23 mouse cellular contexts compared by ENCODE assay signal in genomic region chr7:96203812-96204560, GRCm38 (mm10).
"Had no signal": no experiment of that assay in that cellular context is flagged by ENCODE, and none has a peak within 500 bp of the region (broad histone marks: within the 10 kb centered on the region; RNA-seq: fewer than 3 reads in every experiment).

No protein-coding gene starts in this region.

- ATAC-seq: liver, postnatal 0 days; lung, postnatal 0 days had no signal

- H3K9ac ChIP-seq: kidney, embryonic 15.5 days; limb, embryonic 12.5 days; limb, embryonic 15.5 days; liver, embryonic 14.5 days; liver, postnatal 0 days; lung, embryonic 14.5 days; neural tube, embryonic 12.5 days; neural tube, embryonic 15.5 days had no signal

- H3K4me1 ChIP-seq: kidney, embryonic 15.5 days; limb, embryonic 12.5 days; limb, embryonic 15.5 days had no signal

- H3K4me3 ChIP-seq: kidney, embryonic 15.5 days; limb, embryonic 12.5 days; limb, embryonic 15.5 days; neural tube, embryonic 12.5 days; neural tube, embryonic 15.5 days had no signal

- H3K4me2 ChIP-seq: kidney, embryonic 15.5 days; limb, embryonic 12.5 days; limb, embryonic 15.5 days; liver, embryonic 11.5 days; lung, embryonic 14.5 days; neural tube, embryonic 12.5 days; neural tube, embryonic 15.5 days had no signal

- H3K27ac ChIP-seq: kidney, embryonic 15.5 days; limb, embryonic 12.5 days; limb, embryonic 15.5 days; liver, embryonic 14.5 days; macrophage; neural tube, embryonic 12.5 days; neural tube, embryonic 15.5 days; stomach, postnatal 0 days had no signal

- H3K36me3 ChIP-seq: kidney, embryonic 15.5 days; limb, embryonic 12.5 days; limb, embryonic 15.5 days; neural tube, embryonic 12.5 days; neural tube, embryonic 15.5 days had no signal

- H3K9me3 ChIP-seq: kidney, embryonic 15.5 days; limb, embryonic 12.5 days; limb, embryonic 15.5 days; neural tube, embryonic 12.5 days; neural tube, embryonic 15.5 days had no signal

- DNase-seq: kidney, adult 8-10 months; kidney, postnatal 10 days; kidney, postnatal 36 days; left cerebral cortex, postnatal 4 days; liver, postnatal 0 days; lung, embryonic 14.5 days; midbrain, embryonic 14.5 days; right cerebral cortex, adult 18-20 months; right cerebral cortex, postnatal 14 days; right cerebral cortex, postnatal 4 days; thymus, adult 2 months; thymus, postnatal 14 days; thymus, postnatal 4 days had no signal
